Mouse (Mus musculus) brain, embryonic 14.5 days (tissue): ENCODE measurements at regions not wholly inside any gene's neighbourhood (a gene's known extent, or its start where the extent isn't known, plus 50 kb on each side); places are given as distances from the start of the nearest gene placed in this dataset.
A peak's percentile ranks its signal among the peaks of the same experiment; 100 is the strongest.
"Not testable (repeated sequence)": the region's sequence is repeated elsewhere in the genome, so short reads cannot be mapped to it uniquely, and the experiment has no call there.

Experiments
- DNase-seq: peaks from one replicate; pipeline ENCODE4 v3.0.0-alpha.2; 2011; ENCODE audit warnings: low read depth
- CTCF ChIP-seq: fragments of 200-500 bp; IDR thresholded peaks from 2 replicates; pipeline ENCODE4 v1.5.1; 2012; ENCODE audit warnings: inconsistent platforms, mild to moderate bottlenecking, moderate library complexity, borderline replicate concordance; ENCODE audit not compliant: insufficient read depth, insufficient read length; ENCODE audit errors: extremely low read depth
- POLR2A ChIP-seq: fragments of 200-500 bp; IDR thresholded peaks from 2 replicates; pipeline ENCODE4 v1.6.1; 2012; ENCODE audit warnings: mild to moderate bottlenecking, inconsistent platforms, borderline replicate concordance; ENCODE audit not compliant: poor library complexity, insufficient read depth, insufficient read length, severe bottlenecking; ENCODE audit errors: extremely low read depth

GRCm38 (mm10) chr4:153204764-153205163, 277.8 kb downstream of the Ajap1 start:
- peak; percentile 43 for DNase-seq
- TF ChIP-seq POLR2A (no peak), CTCF (no peak)

- peak; percentile 67 for DNase-seq
These were observed 281.5 kb downstream of the Ajap1 start for GRCm38 (mm10) chr4:153200799-153201770.

GRCm38 (mm10) chr4:153189485-153189884, 293.1 kb downstream of the Ajap1 start:
- DNase-seq = peak; percentile 45
- no peak for TF ChIP-seq POLR2A
- no peak for TF ChIP-seq CTCF

More at GRCm38 (mm10) chr4:153200799-153201770, 281.5 kb downstream of the Ajap1 start:
- TF ChIP-seq POLR2A = no peak
- TF ChIP-seq CTCF = no peak

- DNase-seq = peak; percentile 86
- no peak for TF ChIP-seq CTCF
- TF ChIP-seq POLR2A = no peak
These were observed 294.0 kb downstream of the Ajap1 start for GRCm38 (mm10) chr4:153188504-153189031.

GRCm38 (mm10) chr4:153187959-153188503, 294.6 kb downstream of the Ajap1 start:
- DNase-seq = no peak
- no peak for TF ChIP-seq POLR2A

GRCm38 (mm10) chr4:153177496-153177895, 305.1 kb downstream of the Ajap1 start:
- DNase-seq = no peak
- TF ChIP-seq POLR2A (no peak), CTCF (no peak)

GRCm38 (mm10) chr4:153175660-153176059, 307.0 kb downstream of the Ajap1 start:
- peak; percentile 64 for DNase-seq
- TF ChIP-seq CTCF (peak; percentile 84), POLR2A (no peak)

- TF ChIP-seq POLR2A (no peak), CTCF (no peak)
- DNase-seq = no peak
These were observed 307.5 kb downstream of the Ajap1 start for GRCm38 (mm10) chr4:153175077-153175476.

- no peak for DNase-seq
- TF ChIP-seq CTCF (no peak), POLR2A (no peak)
These were observed 312.6 kb downstream of the Ajap1 start for GRCm38 (mm10) chr4:153169991-153170390.

- DNase-seq = no peak
- TF ChIP-seq POLR2A = no peak
- no peak for TF ChIP-seq CTCF
These were observed 317.8 kb downstream of the Ajap1 start for GRCm38 (mm10) chr4:153164810-153165209.

GRCm38 (mm10) chr4:153160115-153160514, 322.5 kb downstream of the Ajap1 start:
- TF ChIP-seq POLR2A (no peak), CTCF (peak; percentile 45)
- no peak for DNase-seq

GRCm38 (mm10) chr4:153157572-153157971, 325.0 kb downstream of the Ajap1 start:
- DNase-seq = no peak
- TF ChIP-seq CTCF = no peak
- no peak for TF ChIP-seq POLR2A

- not testable (repeated sequence) for DNase-seq
These were observed 329.7 kb downstream of the Ajap1 start for GRCm38 (mm10) chr4:153152923-153153322.
